Mouse (Mus musculus): ENCODE measurements around the gene Zfr2.

Zfr2 gene

GRCm38 (mm10) chr10:81288601-81289000 lies 55.6 kb downstream of the Zfr2 start:
- peak; percentile 62 to 64 for DNase-seq

- DNase-seq: peak; percentile 67 to 72
These were observed 56.3 kb downstream of the Zfr2 start for GRCm38 (mm10) chr10:81289278-81289677.

GRCm38 (mm10) chr10:81289811-81290210 lies 56.9 kb downstream of the Zfr2 start:
- DNase-seq: no peak

GRCm38 (mm10) chr10:81290698-81291460 lies 57.9 kb downstream of the Zfr2 start:
- no peak for DNase-seq

- DNase-seq: no peak
These were observed 58.7 kb downstream of the Zfr2 start, which contains the start of gene Tjp3 for GRCm38 (mm10) chr10:81291511-81292104. TSS of gene Tjp3 (minus strand) at chr10:81291581.

GRCm38 (mm10) chr10:81292554-81293333 lies 59.8 kb downstream of the Zfr2 start, which contains the start of gene Pip5k1c:
TSS of gene Pip5k1c (plus strand) at chr10:81292963.
- peak; percentile 99 to 100 for DNase-seq

GRCm38 (mm10) chr10:81293334-81294030 lies 60.5 kb downstream of the Zfr2 start:
- DNase-seq: no peak

- peak; percentile 87 to 89 for DNase-seq
These were observed 61.5 kb downstream of the Zfr2 start for GRCm38 (mm10) chr10:81294442-81294841.

- peak in 1 of 2 experiments; percentile 34 for DNase-seq
These were observed 62.2 kb downstream of the Zfr2 start for GRCm38 (mm10) chr10:81295185-81295584.

- no peak for DNase-seq
These were observed 64.3 kb downstream of the Zfr2 start for GRCm38 (mm10) chr10:81297246-81297645.

GRCm38 (mm10) chr10:81297845-81298244 lies 64.9 kb downstream of the Zfr2 start:
- no peak for DNase-seq

- no peak for DNase-seq
These were observed 65.6 kb downstream of the Zfr2 start for GRCm38 (mm10) chr10:81298369-81299100.

- no peak for DNase-seq
These were observed 66.8 kb downstream of the Zfr2 start for GRCm38 (mm10) chr10:81299585-81300351.

- DNase-seq: no peak
These were observed 67.5 kb downstream of the Zfr2 start for GRCm38 (mm10) chr10:81300352-81300907.

GRCm38 (mm10) chr10:81301321-81301720 lies 68.4 kb downstream of the Zfr2 start:
- peak; percentile 74 to 76 for DNase-seq

All from cerebellum, postnatal 36 days (tissue).